Mouse (Mus musculus): Measurements from ENCODE around the gene Skida1.

GRCm38 (mm10) chr2:18037491-18037890 is 11.4 kb downstream of the Skida1 start, which contains the start of gene A930004D18Rik:
- TF ChIP-seq CTCF (IDR thresholded peaks at IDR 0.05) (no peak), EP300 (IDR thresholded peaks at IDR 0.05) (no peak)
